Mouse (Mus musculus): Measurements from ENCODE around the gene Myo6.

Myo6 gene

GRCm38 (mm10) chr9:80181692-80182091 lies 16.9 kb downstream of the Myo6 start:
- no peak for DNase-seq (ENCODE audit: low read depth, low spot score)

GRCm38 (mm10) chr9:80184138-80184537 lies 19.3 kb downstream of the Myo6 start:
- no peak for DNase-seq (ENCODE audit: low read depth, low spot score)

GRCm38 (mm10) chr9:80185737-80186136 lies 20.9 kb downstream of the Myo6 start:
- DNase-seq (ENCODE audit: low read depth, low spot score), result no peak

- no peak for DNase-seq (ENCODE audit: low read depth, low spot score)
Observed at GRCm38 (mm10) chr9:80186693-80187092, 21.9 kb downstream of the Myo6 start.

GRCm38 (mm10) chr9:80188324-80188893 lies 23.6 kb downstream of the Myo6 start:
- no peak for DNase-seq (ENCODE audit: low read depth, low spot score)

GRCm38 (mm10) chr9:80191240-80191639 lies 26.4 kb downstream of the Myo6 start:
- DNase-seq (ENCODE audit: low read depth, low spot score), result no peak

GRCm38 (mm10) chr9:80192324-80192723 lies 27.5 kb downstream of the Myo6 start:
- DNase-seq (ENCODE audit: low read depth, low spot score), result no peak

- no peak for DNase-seq (ENCODE audit: low read depth, low spot score)
Observed at GRCm38 (mm10) chr9:80194446-80194845, 29.6 kb downstream of the Myo6 start.

GRCm38 (mm10) chr9:80196161-80196560 lies 31.3 kb downstream of the Myo6 start:
- no peak for DNase-seq (ENCODE audit: low read depth, low spot score)

- DNase-seq (ENCODE audit: low read depth, low spot score), result no peak
Observed at GRCm38 (mm10) chr9:80197233-80197632, 32.4 kb downstream of the Myo6 start.

GRCm38 (mm10) chr9:80200855-80201254 lies 36.0 kb downstream of the Myo6 start:
- no peak for DNase-seq (ENCODE audit: low read depth, low spot score)

GRCm38 (mm10) chr9:80202374-80203060 lies 37.7 kb downstream of the Myo6 start:
- no peak for DNase-seq (ENCODE audit: low read depth, low spot score)

GRCm38 (mm10) chr9:80208681-80209080 lies 43.9 kb downstream of the Myo6 start:
- DNase-seq (ENCODE audit: low read depth, low spot score), result no peak

GRCm38 (mm10) chr9:80209459-80209858 lies 44.6 kb downstream of the Myo6 start:
- DNase-seq (ENCODE audit: low read depth, low spot score), result no peak

GRCm38 (mm10) chr9:80210096-80210495 lies 45.3 kb downstream of the Myo6 start:
- DNase-seq (ENCODE audit: low read depth, low spot score), result peak; percentile 18

- DNase-seq (ENCODE audit: low read depth, low spot score), result no peak
Observed at GRCm38 (mm10) chr9:80213428-80213827, 48.6 kb downstream of the Myo6 start.

GRCm38 (mm10) chr9:80215502-80215901 lies 50.7 kb downstream of the Myo6 start:
- no peak for DNase-seq (ENCODE audit: low read depth, low spot score)

- DNase-seq (ENCODE audit: low read depth, low spot score), result no peak
Observed at GRCm38 (mm10) chr9:80216786-80217501, 52.1 kb downstream of the Myo6 start.

GRCm38 (mm10) chr9:80218718-80219117 lies 53.9 kb downstream of the Myo6 start:
- DNase-seq (ENCODE audit: low read depth, low spot score), result no peak

GRCm38 (mm10) chr9:80223989-80224635 lies 59.3 kb downstream of the Myo6 start:
- no peak for DNase-seq (ENCODE audit: low read depth, low spot score)

GRCm38 (mm10) chr9:80226579-80227325 lies 61.9 kb downstream of the Myo6 start:
- DNase-seq (ENCODE audit: low read depth, low spot score), result no peak
